Mouse (Mus musculus): ENCODE results near the gene Prima1. TPM values are rescaled to one million over a fixed set of nuclear protein-coding genes. Genes with fewer than 3 reads are reported as not detected.
A peak's percentile ranks its signal among the peaks of the same experiment; 100 is the strongest.

Prima1 gene
- polyA plus RNA-seq, 1 experiment from 2014 or later: 0.42 TPM

- Histone ChIP-seq H3K27ac (no peak overlapping the region), H3K27me3 (ENCODE audit: insufficient read depth, low read length) (no peaks in the 10 kb centered on the region), H3K9me3 (replicated peaks; ENCODE audit: low read length) (no peaks in the 10 kb centered on the region), H3K36me3 (ENCODE audit: insufficient read depth, low read length) (no peaks in the 10 kb centered on the region), H3K9ac (ENCODE audit: low read depth, low read length) (no peak overlapping the region), H3K4me3 (replicated peaks; ENCODE audit: low read depth, low read length) (no peak overlapping the region), H3K4me1 (replicated peaks; ENCODE audit: insufficient read depth, low read length) (no peaks in the 10 kb centered on the region), H3K4me2 (ENCODE audit: low read length) (no peak overlapping the region)
- 77% methylated on average over 5 of the region's 5 CpGs for WGBS
- ATAC-seq (replicated peaks; ENCODE audit: low FRiP score, low read depth) (no peak), DNase-seq (ENCODE audit: low spot score) (no peak)
- no peak for TF ChIP-seq CTCF (IDR thresholded peaks at IDR 0.05; ENCODE audit: low read depth)
These were observed 9.2 kb upstream of the Prima1 start for GRCm38 (mm10) chr12:103251151-103251550.

- Histone ChIP-seq H3K4me3 (replicated peaks; ENCODE audit: low read depth, low read length) (no peak overlapping the region), H3K36me3 (ENCODE audit: insufficient read depth, low read length) (no peaks in the 10 kb centered on the region), H3K9me3 (replicated peaks; ENCODE audit: low read length) (no peaks in the 10 kb centered on the region), H3K4me1 (replicated peaks; ENCODE audit: insufficient read depth, low read length) (no peaks in the 10 kb centered on the region), H3K4me2 (ENCODE audit: low read length) (no peak overlapping the region), H3K27ac (no peak overlapping the region), H3K9ac (ENCODE audit: low read depth, low read length) (no peak overlapping the region), H3K27me3 (ENCODE audit: insufficient read depth, low read length) (no peaks in the 10 kb centered on the region)
- TF ChIP-seq CTCF (IDR thresholded peaks at IDR 0.05; ENCODE audit: low read depth): no peak
- DNase-seq (ENCODE audit: low spot score): no peak
- ATAC-seq (replicated peaks; ENCODE audit: low FRiP score, low read depth): no peak
- 75% methylated on average over 6 of the region's 6 CpGs for WGBS
These were observed 8.4 kb upstream of the Prima1 start for GRCm38 (mm10) chr12:103250333-103250732.

- WGBS: 9% methylated on average over 11 of the region's 11 CpGs
These were observed 1.1 kb upstream of the Prima1 start for GRCm38 (mm10) chr12:103243041-103243440.

GRCm38 (mm10) chr12:103242591-103243025 lies 658 bp upstream of the Prima1 start:
- peak overlapping the region; percentile 79 for H3K27ac ChIP-seq
- 0% methylated on average over 34 of the region's 34 CpGs for WGBS
- no peaks in the 10 kb centered on the region for H3K9me3 ChIP-seq (replicated peaks; ENCODE audit: low read length)
- H3K27me3 ChIP-seq (ENCODE audit: insufficient read depth, low read length): no peaks in the 10 kb centered on the region
- TF ChIP-seq CTCF (IDR thresholded peaks at IDR 0.05; ENCODE audit: low read depth): peak; percentile 55
- H3K9ac ChIP-seq (ENCODE audit: low read depth, low read length): peak overlapping the region; percentile 54
- peaks cover 7% of the 10 kb centered on the region; the same call in 1 of the 2 replicates for H3K4me1 ChIP-seq (replicated peaks; ENCODE audit: insufficient read depth, low read length)
- ATAC-seq (replicated peaks; ENCODE audit: low FRiP score, low read depth) (peak; percentile 74), DNase-seq (ENCODE audit: low spot score) (peak; percentile 84)
- H3K4me2 ChIP-seq (ENCODE audit: low read length): peak overlapping the region; percentile 96
- peak overlapping the region; percentile 58 for H3K4me3 ChIP-seq (replicated peaks; ENCODE audit: low read depth, low read length)
- H3K36me3 ChIP-seq (ENCODE audit: insufficient read depth, low read length): no peaks in the 10 kb centered on the region

More at GRCm38 (mm10) chr12:103243041-103243440, 1.1 kb upstream of the Prima1 start:
- H3K27ac ChIP-seq: no peak overlapping the region
- H3K4me3 ChIP-seq (replicated peaks; ENCODE audit: low read depth, low read length): peak overlapping the region; percentile 58
- H3K9ac ChIP-seq (ENCODE audit: low read depth, low read length): 0 out of 2 replicates have a peak overlapping the region, but pooled peaks have one; percentile 54
- H3K4me2 ChIP-seq (ENCODE audit: low read length): peak overlapping the region; percentile 96
- H3K9me3 ChIP-seq (replicated peaks; ENCODE audit: low read length): no peaks in the 10 kb centered on the region
- DNase-seq (ENCODE audit: low spot score) (no peak), ATAC-seq (replicated peaks; ENCODE audit: low FRiP score, low read depth) (peak; percentile 22; the same call in 1 of the 2 replicates)
- no peaks in the 10 kb centered on the region for H3K36me3 ChIP-seq (ENCODE audit: insufficient read depth, low read length)
- peaks cover 7% of the 10 kb centered on the region; the same call in 1 of the 2 replicates for H3K4me1 ChIP-seq (replicated peaks; ENCODE audit: insufficient read depth, low read length)
- no peaks in the 10 kb centered on the region for H3K27me3 ChIP-seq (ENCODE audit: insufficient read depth, low read length)
- no peak for TF ChIP-seq CTCF (IDR thresholded peaks at IDR 0.05; ENCODE audit: low read depth)

- Histone ChIP-seq H3K9ac (ENCODE audit: low read depth, low read length) (peak overlapping the region; percentile 54), H3K27ac (peak overlapping the region; percentile 79; the same call in 1 of the 2 replicates), H3K4me3 (replicated peaks; ENCODE audit: low read depth, low read length) (peak overlapping the region; percentile 58), H3K36me3 (ENCODE audit: insufficient read depth, low read length) (no peaks in the 10 kb centered on the region), H3K27me3 (ENCODE audit: insufficient read depth, low read length) (no peaks in the 10 kb centered on the region), H3K4me2 (ENCODE audit: low read length) (peak overlapping the region; percentile 96), H3K9me3 (replicated peaks; ENCODE audit: low read length) (no peaks in the 10 kb centered on the region), H3K4me1 (replicated peaks; ENCODE audit: insufficient read depth, low read length) (peaks cover 7% of the 10 kb centered on the region; the same call in 1 of the 2 replicates)
- ATAC-seq (replicated peaks; ENCODE audit: low FRiP score, low read depth) (peak; percentile 26), DNase-seq (ENCODE audit: low spot score) (peak; percentile 26)
- WGBS: 17% methylated on average over 36 of the region's 36 CpGs
- TF ChIP-seq CTCF (IDR thresholded peaks at IDR 0.05; ENCODE audit: low read depth): no peak
These were observed 453 bp downstream of the Prima1 start for GRCm38 (mm10) chr12:103241311-103242082.

- Histone ChIP-seq H3K9me3 (replicated peaks; ENCODE audit: low read length) (no peaks in the 10 kb centered on the region), H3K4me3 (replicated peaks; ENCODE audit: low read depth, low read length) (no peak overlapping the region), H3K36me3 (ENCODE audit: insufficient read depth, low read length) (no peaks in the 10 kb centered on the region), H3K9ac (ENCODE audit: low read depth, low read length) (no peak overlapping the region), H3K4me2 (ENCODE audit: low read length) (no peak overlapping the region), H3K4me1 (replicated peaks; ENCODE audit: insufficient read depth, low read length) (peaks cover 7% of the 10 kb centered on the region; the same call in 1 of the 2 replicates), H3K27ac (no peak overlapping the region), H3K27me3 (ENCODE audit: insufficient read depth, low read length) (no peaks in the 10 kb centered on the region)
- DNase-seq (ENCODE audit: low spot score): peak; percentile 6
- no peak for ATAC-seq (replicated peaks; ENCODE audit: low FRiP score, low read depth)
- TF ChIP-seq CTCF (IDR thresholded peaks at IDR 0.05; ENCODE audit: low read depth): no peak
- 40% methylated on average over 7 of the region's 7 CpGs for WGBS
These were observed 3.0 kb downstream of the Prima1 start for GRCm38 (mm10) chr12:103238924-103239460.

All from kidney, postnatal 0 days (tissue).